Mouse (Mus musculus): ENCODE measurements around the gene C730034F03Rik.

Gene C730034F03Rik

GRCm38 (mm10) chr15:89475611-89476474, 46.5 kb downstream of the C730034F03Rik start:
- DNase-seq (ENCODE audit: low spot score in 2 of 2), result peak; percentile 91

- DNase-seq (ENCODE audit: low spot score in 2 of 2), result no peak
Observed at GRCm38 (mm10) chr15:89476475-89476815, 47.1 kb downstream of the C730034F03Rik start.

GRCm38 (mm10) chr15:89477091-89477491, 47.7 kb downstream of the C730034F03Rik start, which contains the start of gene Arsa:
Gene Arsa, minus strand, starts transcription at chr15:89477425.
- DNase-seq (ENCODE audit: low spot score in 2 of 2), result no peak

- no peak for DNase-seq (ENCODE audit: low spot score in 2 of 2)
Observed at GRCm38 (mm10) chr15:89477806-89478205, 48.4 kb downstream of the C730034F03Rik start.

GRCm38 (mm10) chr15:89478622-89479021, 49.2 kb downstream of the C730034F03Rik start:
- no peak for DNase-seq (ENCODE audit: low spot score in 2 of 2)
